Mouse (Mus musculus) lung, postnatal 0 days (tissue): ENCODE data around the gene Gm13289. TPM values are rescaled to one million over a fixed set of nuclear protein-coding genes. Genes with fewer than 3 reads are reported as not detected.
"Not testable (repeated sequence)": the region's sequence is repeated elsewhere in the genome, so short reads cannot be mapped to it uniquely, and the experiment has no call there.

Source experiments
- ATAC-seq: fragments of 200-750 bp; cut with Nextera tagmentation; 2 replicates; pipeline ENCODE4 v1.8.0; 2017; ENCODE audit warnings: moderate library complexity
- DNase-seq: peaks from one replicate; pipeline ENCODE4 v3.0.0-alpha.2; 2016; ENCODE audit warnings: low spot score
- H3K27ac ChIP-seq: fragments of 300-500 bp; sonication (generic); 2 replicates; pipeline ENCODE4 v1.5.1; 2014; ENCODE audit warnings: antibody characterized with exemption, mild to moderate bottlenecking, low read length, mixed read lengths
- H3K27me3 ChIP-seq: fragments of 300-500 bp; sonication (generic); replicated peaks from 2 replicates; pipeline ENCODE4 v1.6.1; 2014; ENCODE audit warnings: low read length, mixed read lengths; ENCODE audit not compliant: insufficient read depth
- H3K36me3 ChIP-seq: fragments of 300-500 bp; sonication (generic); 2 replicates; pipeline ENCODE4 v1.6.1; 2014; ENCODE audit warnings: low read length, mixed read lengths; ENCODE audit not compliant: insufficient read depth
- H3K4me1 ChIP-seq: fragments of 300-500 bp; sonication (generic); 2 replicates; pipeline ENCODE4 v1.6.1; 2014; ENCODE audit warnings: antibody characterized with exemption, low read depth, low read length, mixed read lengths; ENCODE audit not compliant: insufficient read depth
- H3K4me2 ChIP-seq: fragments of 300-500 bp; sonication (generic); replicated peaks from 2 replicates; pipeline ENCODE4 v1.6.1; 2014; ENCODE audit warnings: low read depth, mild to moderate bottlenecking, low read length, moderate library complexity, mixed read lengths
- H3K4me3 ChIP-seq: fragments of 300-500 bp; sonication (generic); 2 replicates; pipeline ENCODE4 v1.5.1; 2014; ENCODE audit warnings: low read depth, low read length
- H3K9ac ChIP-seq: fragments of 300-500 bp; sonication (generic); replicated peaks from 2 replicates; pipeline ENCODE4 v1.6.1; 2014; ENCODE audit warnings: low read depth, mild to moderate bottlenecking
- H3K9me3 ChIP-seq: fragments of 300-500 bp; sonication (generic); 2 replicates; pipeline ENCODE4 v1.6.1; 2016; ENCODE audit warnings: low read length, mixed read lengths
- CTCF ChIP-seq: IDR thresholded peaks from 2 replicates; pipeline ENCODE4 v1.5.1; 2016; ENCODE audit warnings: antibody characterized with exemption, mild to moderate bottlenecking
- WGBS: fragments of 180-500 bp; shearing (Covaris S2); extraction: QIAGEN DNeasy Blood & Tissue Kit; methylation state at CpG from one replicate; pipeline ENCODE4 v1.1.7; 2014; 5-methylcytosine and 5-hydroxymethylcytosine counted together
- polyA plus RNA-seq: library from polyadenylated mRNA; unstranded; fragments of >200 nt; fragmentation: Nextera tagmentation; extraction: Ambion mirVana; gene quantifications from 2 replicates; pipeline ENCODE4 v1.2.1, GENCODE M21; 2015

Gm13289 gene
- polyA plus RNA-seq, 1 experiment from 2014 or later = not detected

DNA sequence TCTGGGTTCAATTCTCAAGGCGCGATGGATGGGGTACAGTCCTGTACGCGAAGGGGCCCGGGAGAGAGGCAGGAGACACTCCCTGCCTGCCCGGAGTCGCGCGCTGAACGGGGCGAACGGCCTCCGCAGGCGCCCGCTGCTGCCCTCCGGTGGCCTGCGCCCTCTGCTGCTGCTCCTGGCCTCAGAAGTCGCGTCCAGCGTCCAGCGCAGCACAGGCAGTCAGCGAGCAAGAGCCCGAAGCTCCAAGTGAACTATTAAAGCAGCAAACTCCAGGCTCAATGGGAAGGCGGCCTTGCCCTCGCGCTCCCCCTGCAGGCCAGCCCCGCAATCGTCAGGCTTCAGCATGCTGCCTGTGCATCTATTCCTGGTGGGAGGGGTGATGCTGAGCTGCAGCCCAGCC is 16.3 kb upstream of the Gm13289 start:
- 2% methylated on average over 19 of the region's 28 CpGs for WGBS
- not testable (repeated sequence) for H3K9ac ChIP-seq

DNA sequence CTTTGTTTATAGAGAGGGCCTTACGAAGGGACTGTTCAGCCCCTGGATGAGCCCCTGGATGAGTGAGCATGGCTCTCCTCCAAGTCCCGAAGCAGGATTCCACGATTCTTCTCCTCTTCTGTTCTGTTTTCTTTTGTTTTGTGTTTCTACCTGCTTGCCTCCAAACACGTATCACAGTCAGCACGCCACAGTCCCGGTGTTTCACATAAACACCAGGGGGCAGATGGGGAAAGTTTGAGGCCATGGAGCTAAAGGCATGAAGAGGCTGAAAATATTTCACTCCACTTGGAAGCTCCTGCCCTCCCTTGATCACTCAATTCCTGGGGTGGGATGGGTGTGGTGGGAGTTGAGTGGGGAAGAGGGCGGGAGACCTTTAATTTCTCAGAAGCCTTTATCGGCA is 14.9 kb upstream of the Gm13289 start:
- H3K36me3 ChIP-seq, H3K27ac ChIP-seq, H3K4me3 ChIP-seq, H3K4me2 ChIP-seq, ATAC-seq, H3K9me3 ChIP-seq, H3K9ac ChIP-seq, H3K4me1 ChIP-seq, DNase-seq, H3K27me3 ChIP-seq: not testable (repeated sequence)
- 72% methylated on average over 6 of the region's 8 CpGs for WGBS

More for the DNA sequence above, 16.3 kb upstream of the Gm13289 start:
- H3K36me3 ChIP-seq, H3K27ac ChIP-seq, ATAC-seq, H3K9me3 ChIP-seq, H3K27me3 ChIP-seq, H3K4me1 ChIP-seq, H3K4me2 ChIP-seq: not testable (repeated sequence)
- peak; percentile 74 for TF ChIP-seq CTCF
- H3K4me3 ChIP-seq = peak overlapping the region; percentile 25; the same call in 1 of the 2 replicates
- peak; percentile 93 for DNase-seq

DNA sequence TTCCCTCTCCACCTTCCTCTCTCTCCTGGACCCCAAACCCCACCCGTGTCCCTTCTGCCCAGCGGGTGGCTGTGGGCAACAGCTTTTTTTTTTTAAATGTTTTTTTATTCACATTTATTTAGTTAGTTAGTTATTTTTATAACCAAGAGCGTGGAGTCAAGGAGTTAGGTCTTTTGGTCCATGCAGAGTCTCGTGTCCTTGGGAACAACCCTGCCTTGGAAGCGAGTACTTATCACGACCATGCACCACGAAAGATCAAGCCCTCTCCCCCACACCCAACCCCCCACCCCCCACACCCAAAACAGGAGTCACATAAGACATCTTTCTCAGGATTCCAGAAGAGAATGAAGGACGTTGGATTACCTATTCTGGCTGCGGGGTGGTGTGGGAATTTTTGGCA is 14.4 kb upstream of the Gm13289 start:
- not testable (repeated sequence) for H3K9me3 ChIP-seq, H3K27me3 ChIP-seq, ATAC-seq, H3K27ac ChIP-seq, H3K4me1 ChIP-seq, H3K4me2 ChIP-seq, H3K9ac ChIP-seq, H3K4me3 ChIP-seq, DNase-seq, H3K36me3 ChIP-seq
- WGBS = 50% methylated on average over 8 of the region's 9 CpGs

DNA sequence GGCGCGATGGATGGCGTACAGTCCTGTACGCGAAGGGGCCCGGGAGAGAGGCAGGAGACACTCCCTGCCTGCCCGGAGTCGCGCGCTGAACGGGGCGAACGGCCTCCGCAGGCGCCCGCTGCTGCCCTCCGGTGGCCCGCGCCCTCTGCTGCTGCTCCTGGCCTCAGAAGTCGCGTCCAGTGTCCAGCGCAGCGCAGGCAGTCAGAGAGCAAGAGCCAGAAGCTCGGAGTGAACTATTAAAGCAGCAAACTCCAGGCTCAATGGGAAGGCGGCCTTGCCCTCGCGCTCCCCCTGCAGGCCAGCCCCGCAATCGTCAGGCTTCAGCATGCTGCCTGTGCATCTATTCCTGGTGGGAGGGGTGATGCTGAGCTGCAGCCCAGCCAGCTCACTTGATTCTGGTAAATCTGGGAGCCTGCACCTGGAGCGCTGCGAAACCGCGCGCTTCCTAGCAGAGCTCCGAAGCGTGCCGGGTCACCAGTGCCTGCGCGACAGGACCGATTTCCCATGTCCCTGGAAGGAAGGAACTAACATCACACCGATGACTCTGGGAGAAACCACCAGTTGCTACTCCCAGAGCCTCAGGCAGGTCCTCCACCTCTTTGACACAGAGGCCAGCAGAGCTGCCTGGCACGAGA is 13.2 kb upstream of the Gm13289 start:
- ATAC-seq = peak; percentile 47; the same call in 1 of the 2 replicates
- not testable (repeated sequence) for H3K27me3 ChIP-seq, H3K9ac ChIP-seq, H3K36me3 ChIP-seq, H3K27ac ChIP-seq, H3K9me3 ChIP-seq, H3K4me1 ChIP-seq
- 5% methylated on average over 21 of the region's 42 CpGs for WGBS
- 0 out of 2 replicates have a peak overlapping the region, but pooled peaks have one; percentile 17 for H3K4me2 ChIP-seq
- DNase-seq = peak; percentile 92
- peak; percentile 70 for TF ChIP-seq CTCF
- peak overlapping the region; percentile 8; the same call in 1 of the 2 replicates for H3K4me3 ChIP-seq

DNA sequence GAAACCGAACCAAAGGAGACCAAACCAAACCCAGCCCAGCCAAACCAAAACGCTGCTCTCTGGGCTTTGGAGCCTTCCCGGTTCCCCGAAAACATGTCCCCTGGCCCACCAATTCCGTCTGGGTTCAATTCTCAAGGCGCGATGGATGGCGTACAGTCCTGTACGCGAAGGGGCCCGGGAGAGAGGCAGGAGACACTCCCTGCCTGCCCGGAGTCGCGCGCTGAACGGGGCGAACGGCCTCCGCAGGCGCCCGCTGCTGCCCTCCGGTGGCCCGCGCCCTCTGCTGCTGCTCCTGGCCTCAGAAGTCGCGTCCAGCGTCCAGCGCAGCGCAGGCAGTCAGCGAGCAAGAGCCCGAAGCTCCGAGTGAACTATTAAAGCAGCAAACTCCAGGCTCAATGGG is 3.2 kb upstream of the Gm13289 start, which contains the start of gene Gm13290:
Gene Gm13290, plus strand, starts transcription at position 301 of the 400 bp plus-strand sequence.
- not testable (repeated sequence) for ATAC-seq, H3K4me3 ChIP-seq
- no CpG with 5 or more reads among the region's 32 CpGs for WGBS

DNA sequence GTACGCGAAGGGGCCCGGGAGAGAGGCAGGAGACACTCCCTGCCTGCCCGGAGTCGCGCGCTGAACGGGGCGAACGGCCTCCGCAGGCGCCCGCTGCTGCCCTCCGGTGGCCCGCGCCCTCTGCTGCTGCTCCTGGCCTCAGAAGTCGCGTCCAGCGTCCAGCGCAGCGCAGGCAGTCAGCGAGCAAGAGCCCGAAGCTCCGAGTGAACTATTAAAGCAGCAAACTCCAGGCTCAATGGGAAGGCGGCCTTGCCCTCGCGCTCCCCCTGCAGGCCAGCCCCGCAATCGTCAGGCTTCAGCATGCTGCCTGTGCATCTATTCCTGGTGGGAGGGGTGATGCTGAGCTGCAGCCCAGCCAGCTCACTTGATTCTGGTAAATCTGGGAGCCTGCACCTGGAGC is 2.8 kb downstream of the Gm13289 start, which contains the start of gene Gm13272:
Gene Gm13272, plus strand, starts transcription at position 301 of the 400 bp plus-strand sequence.
- not testable (repeated sequence) for H3K4me2 ChIP-seq, H3K4me3 ChIP-seq, H3K9ac ChIP-seq, H3K36me3 ChIP-seq, ATAC-seq, H3K9me3 ChIP-seq, H3K27me3 ChIP-seq, H3K4me1 ChIP-seq, H3K27ac ChIP-seq, DNase-seq
- no CpG with 5 or more reads among the region's 29 CpGs for WGBS

More for the DNA sequence above, 3.2 kb upstream of the Gm13289 start, which contains the start of gene Gm13290:
- not testable (repeated sequence) for H3K4me1 ChIP-seq, H3K27ac ChIP-seq, H3K4me2 ChIP-seq, H3K9me3 ChIP-seq, H3K27me3 ChIP-seq, DNase-seq, H3K9ac ChIP-seq, H3K36me3 ChIP-seq

DNA sequence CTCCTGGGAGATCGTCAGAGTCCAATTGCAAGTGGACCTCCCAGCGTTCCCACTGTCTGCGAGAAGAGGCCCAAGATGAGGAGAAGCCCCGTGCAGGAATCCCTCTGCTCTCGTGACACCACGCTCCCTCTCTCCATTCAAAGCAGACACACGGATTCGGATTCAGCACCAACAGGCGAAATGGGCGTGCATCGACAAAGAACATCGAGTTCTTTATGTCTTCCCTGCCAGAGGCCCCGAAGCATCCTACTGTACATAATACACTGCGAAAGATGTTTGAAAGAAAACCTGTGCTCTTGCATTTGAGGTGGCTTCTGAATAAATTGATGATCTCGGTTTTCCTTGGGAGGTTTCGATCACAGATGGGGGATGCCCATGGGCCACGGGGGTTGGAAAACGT is 3.6 kb downstream of the Gm13289 start:
- H3K36me3 ChIP-seq, H3K9ac ChIP-seq, H3K4me1 ChIP-seq, H3K4me2 ChIP-seq, H3K4me3 ChIP-seq, H3K27ac ChIP-seq, H3K9me3 ChIP-seq, ATAC-seq, H3K27me3 ChIP-seq, DNase-seq: not testable (repeated sequence)
- 50% methylated on average over 15 of the region's 18 CpGs for WGBS

DNA sequence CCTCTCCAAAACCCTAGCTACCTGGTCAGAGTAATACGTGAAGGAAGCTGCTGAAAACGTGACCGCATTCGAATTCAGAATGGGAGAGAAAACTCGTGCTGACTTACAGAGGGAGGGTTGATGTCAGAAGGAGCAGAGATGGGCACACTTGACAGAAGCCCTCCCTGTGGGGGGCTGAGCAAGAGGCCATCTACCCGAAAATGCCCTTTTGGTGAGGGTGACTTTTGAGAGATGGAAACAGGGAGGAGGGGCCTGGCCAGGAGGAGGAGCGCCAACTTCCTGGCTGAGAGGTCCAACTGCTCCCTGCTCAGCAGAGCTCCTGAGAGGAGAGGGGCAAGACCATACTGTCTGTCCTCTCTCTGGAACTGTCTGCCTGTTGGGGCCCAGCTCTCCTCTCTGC is 5.1 kb downstream of the Gm13289 start, which contains the start of gene Ifnz:
Gene Ifnz, plus strand, starts transcription at position 301 of the 400 bp plus-strand sequence.
- 0 out of 2 replicates have a peak within 1 kb of the TSS, but pooled peaks have one; percentile 28 for H3K4me2 ChIP-seq
- whole genome bisulfite sequencing = 14% methylated on average over 3 of the region's 7 CpGs
- DNase-seq, H3K4me3 ChIP-seq, H3K9ac ChIP-seq, H3K36me3 ChIP-seq, H3K27me3 ChIP-seq, H3K4me1 ChIP-seq, ATAC-seq, H3K27ac ChIP-seq, H3K9me3 ChIP-seq: not testable (repeated sequence)
